Mouse (Mus musculus): ENCODE data around the gene Srrm4.

Gene Srrm4

GRCm38 (mm10) chr5:116553106-116553505 lies 38.5 kb downstream of the Srrm4 start:
- no peak for DNase-seq (ENCODE audit: low spot score in 2 of 2)

DNA sequence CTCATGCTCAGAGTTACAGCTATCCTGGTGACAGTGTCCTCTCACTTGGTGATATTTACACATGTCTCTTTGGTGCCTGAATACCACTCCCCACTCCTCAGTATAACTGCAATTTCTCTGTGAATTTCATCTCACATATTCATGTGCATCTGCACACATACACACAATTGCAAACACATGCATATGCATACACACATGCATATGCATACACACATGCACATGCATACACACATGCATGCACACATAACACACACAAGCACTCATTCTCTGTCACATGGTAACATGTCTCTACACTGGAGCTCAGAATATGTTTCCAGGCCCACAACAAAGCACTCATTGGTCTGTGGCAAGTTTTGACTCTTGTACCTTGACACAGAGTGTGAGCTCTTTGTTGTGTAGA lies 39.0 kb downstream of the Srrm4 start:
- no peak for DNase-seq (ENCODE audit: low spot score in 2 of 2)

GRCm38 (mm10) chr5:116545746-116546145 lies 45.9 kb downstream of the Srrm4 start:
- DNase-seq (ENCODE audit: low spot score in 2 of 2), result no peak

DNA sequence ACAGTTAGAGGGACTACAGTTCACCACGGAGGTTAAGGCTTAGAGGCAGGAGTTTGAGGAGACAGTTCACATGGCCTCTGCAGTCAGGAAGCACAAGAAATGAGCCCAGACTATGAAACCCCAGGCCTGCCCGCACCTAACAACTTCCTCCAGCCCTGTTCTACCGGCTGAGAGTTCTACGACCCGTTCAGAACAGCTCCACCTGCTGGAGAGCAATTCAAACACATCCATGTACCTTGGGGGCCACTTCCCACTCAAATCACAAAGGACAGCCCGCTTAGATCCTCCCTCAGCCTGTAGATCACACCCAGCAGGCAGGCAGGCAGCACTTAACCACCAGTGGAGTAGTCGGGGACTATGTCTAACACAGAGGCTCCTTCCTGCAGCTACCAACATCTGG lies 49.3 kb downstream of the Srrm4 start:
- no peak for DNase-seq (ENCODE audit: low spot score in 2 of 2)

DNA sequence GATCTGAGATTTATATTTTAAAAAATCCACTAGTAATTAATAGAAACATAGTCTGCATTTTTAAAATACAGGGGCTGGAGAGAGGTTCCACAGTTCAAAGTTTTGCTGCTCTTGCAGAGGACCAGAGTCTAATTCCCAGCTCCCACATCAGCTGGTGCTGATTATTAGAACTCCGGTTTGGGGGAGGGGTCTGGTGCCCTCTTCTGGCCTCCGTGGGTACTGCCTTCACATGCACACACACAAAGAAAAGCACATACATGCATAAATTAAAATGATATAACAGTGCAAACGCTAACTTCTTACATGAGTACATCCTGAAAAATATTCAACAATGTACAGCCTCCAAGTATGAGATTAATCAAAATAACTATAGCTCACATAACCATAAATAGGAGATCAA lies 50.5 kb downstream of the Srrm4 start:
- DNase-seq (ENCODE audit: low spot score in 2 of 2), result no peak

GRCm38 (mm10) chr5:116539360-116539759 lies 52.3 kb downstream of the Srrm4 start:
- DNase-seq (ENCODE audit: low spot score in 2 of 2), result no peak

DNA sequence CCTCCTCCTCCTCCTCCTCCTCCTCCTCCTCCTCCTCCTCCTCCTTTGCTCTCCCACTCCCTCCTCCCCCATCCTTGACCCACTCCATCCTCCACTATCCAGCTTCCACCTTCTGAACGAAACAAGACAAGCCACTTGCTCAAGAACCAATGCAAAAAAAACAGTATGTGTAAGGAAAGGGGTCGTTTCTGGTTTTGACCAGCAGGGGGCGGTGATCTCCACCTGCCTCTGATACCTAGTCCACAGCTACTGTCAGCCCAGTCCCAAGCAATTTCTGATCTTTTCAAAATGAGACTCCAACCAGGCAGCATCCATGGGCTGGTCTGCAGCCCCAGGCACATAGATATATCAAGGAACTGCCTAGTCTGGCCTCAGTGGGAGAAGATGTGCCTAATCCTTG lies 53.1 kb downstream of the Srrm4 start:
- DNase-seq (ENCODE audit: low spot score in 2 of 2), result no peak

GRCm38 (mm10) chr5:116526324-116526723 lies 65.3 kb downstream of the Srrm4 start:
- peak; percentile 58 to 90 for DNase-seq (ENCODE audit: low spot score in 2 of 2)

DNA sequence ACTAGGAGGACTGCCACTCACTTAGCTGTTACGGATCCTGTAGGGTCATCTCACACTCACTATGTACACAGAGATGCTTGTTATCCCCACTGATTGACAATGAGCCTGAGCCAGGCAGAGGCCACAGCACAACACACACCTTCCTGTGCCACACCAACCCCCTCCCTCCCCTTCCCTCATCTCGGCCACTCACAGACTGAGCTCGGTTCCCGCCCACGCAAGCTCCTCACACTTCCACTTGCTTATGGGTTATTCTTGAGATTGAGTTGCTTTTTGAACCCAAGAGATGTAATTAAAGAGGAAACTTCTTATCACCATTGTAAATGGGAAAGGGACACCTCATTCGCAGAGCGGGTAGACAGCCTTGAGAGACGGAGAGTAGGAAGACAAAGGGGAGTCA lies 66.3 kb downstream of the Srrm4 start:
- peak in 1 of 2 experiments; percentile 52 for DNase-seq (ENCODE audit: low spot score in 2 of 2)

DNA sequence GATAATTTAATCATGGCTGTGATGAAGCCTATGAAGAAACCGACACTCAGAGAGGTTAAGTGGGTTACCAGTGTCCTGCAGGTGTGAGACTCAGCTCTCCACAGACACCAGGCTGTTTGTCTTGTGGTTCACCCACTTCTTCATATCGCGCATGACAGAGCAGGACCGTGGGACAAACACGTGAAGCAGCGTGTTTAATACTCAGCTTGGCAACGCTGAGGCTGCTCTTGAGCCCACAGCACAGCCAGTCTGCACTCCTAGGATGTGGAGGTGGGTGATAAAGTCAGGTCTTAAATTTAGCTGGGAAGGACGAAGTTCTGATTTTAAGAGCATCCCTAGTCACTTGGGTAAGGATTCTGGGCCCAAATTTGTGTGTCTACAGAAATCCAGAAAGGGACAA lies 68.1 kb downstream of the Srrm4 start:
- DNase-seq (ENCODE audit: low spot score in 2 of 2), result peak; percentile 64 to 88

DNA sequence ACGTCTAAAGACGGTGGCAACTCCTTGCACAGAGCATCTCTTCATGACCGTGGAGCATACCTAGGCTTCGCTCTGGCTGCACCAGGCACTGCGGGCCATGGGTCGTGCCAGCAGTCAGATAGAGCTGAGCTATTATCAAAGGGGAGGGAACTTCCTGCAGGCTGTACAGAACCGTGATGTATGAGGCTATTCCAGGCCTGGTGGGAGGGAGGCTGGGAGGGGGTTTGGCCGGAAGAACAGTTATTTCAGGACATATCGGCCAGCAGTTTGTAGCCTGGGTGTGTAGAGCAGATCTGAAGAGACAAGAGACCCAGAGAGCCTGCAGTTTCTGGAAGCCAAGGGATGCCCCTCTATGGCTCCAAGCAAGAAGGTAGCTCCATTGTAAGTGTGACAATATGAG lies 68.5 kb downstream of the Srrm4 start:
- peak; percentile 44 to 70 for DNase-seq (ENCODE audit: low spot score in 2 of 2)

GRCm38 (mm10) chr5:116522273-116522672 lies 69.3 kb downstream of the Srrm4 start:
- DNase-seq (ENCODE audit: low spot score in 2 of 2), result no peak

DNA sequence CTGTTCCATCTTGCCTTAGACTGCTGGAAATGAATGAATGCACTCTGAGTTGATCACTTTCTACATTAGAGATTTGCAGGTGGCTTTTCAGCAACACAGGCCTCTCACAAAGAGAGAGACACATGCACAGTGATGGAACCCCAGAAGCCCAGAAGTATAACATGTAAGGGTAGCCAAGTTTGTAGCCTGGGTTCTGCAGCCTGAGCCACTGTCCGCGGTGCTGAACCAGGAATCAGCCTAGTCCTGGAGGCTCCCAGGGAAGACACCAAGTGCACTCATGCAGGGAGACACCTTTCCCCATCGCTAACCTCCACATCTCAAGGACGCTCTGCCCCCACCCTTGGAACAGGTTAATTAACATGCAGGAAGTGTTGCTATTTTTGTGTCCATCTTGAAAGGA lies 73.6 kb downstream of the Srrm4 start:
- no peak for DNase-seq (ENCODE audit: low spot score in 2 of 2)

- no peak for DNase-seq (ENCODE audit: low spot score in 2 of 2)
Observed at GRCm38 (mm10) chr5:116512135-116512534, 79.5 kb downstream of the Srrm4 start.

DNA sequence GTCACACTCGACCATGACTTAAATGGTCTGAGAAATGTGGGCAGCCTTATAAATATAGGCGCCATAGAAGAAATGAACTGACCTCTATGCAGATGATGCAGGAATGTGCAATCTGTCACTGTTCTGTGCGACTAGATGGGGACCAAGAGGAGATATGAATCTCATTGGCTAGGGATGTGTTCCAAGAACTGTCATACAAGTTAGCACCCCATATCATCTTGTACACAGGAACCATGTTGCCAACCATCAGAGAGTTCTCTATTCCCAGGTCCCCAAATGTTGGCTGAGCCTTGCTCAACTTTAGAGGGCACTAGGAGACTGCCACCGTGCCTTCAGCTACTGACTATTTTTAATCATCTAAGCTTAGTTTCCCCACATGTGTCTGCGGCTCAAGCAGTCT lies 81.4 kb downstream of the Srrm4 start:
- no peak for DNase-seq (ENCODE audit: low spot score in 2 of 2)

- no peak for DNase-seq (ENCODE audit: low spot score in 2 of 2)
Observed at GRCm38 (mm10) chr5:116501342-116501741, 90.3 kb downstream of the Srrm4 start.

- no peak for DNase-seq (ENCODE audit: low spot score in 2 of 2)
Observed at GRCm38 (mm10) chr5:116498880-116499640, 92.6 kb downstream of the Srrm4 start.

DNA sequence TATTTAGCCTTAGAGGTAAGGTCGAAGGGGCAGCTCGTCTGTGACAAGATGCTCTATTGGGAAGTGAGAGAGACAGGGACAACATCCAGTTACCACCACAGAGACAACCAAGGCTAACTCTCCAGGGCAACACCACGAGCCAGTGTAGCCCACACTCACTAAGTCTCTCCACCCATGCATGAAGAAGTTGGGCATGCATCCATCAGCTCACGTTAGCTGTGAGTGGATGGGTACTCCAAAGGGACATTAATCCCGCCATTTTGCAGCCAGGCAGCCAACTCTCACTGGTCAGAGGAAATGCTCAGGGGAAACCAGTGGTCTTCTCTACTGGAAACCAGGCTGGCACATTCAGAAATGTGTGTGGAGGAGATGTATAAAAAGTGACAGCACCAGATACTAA lies 93.8 kb downstream of the Srrm4 start:
- no peak for DNase-seq (ENCODE audit: low spot score in 2 of 2)

- no peak for DNase-seq (ENCODE audit: low spot score in 2 of 2)
Observed at GRCm38 (mm10) chr5:116497205-116497604, 94.4 kb downstream of the Srrm4 start.

GRCm38 (mm10) chr5:116496717-116497116 lies 94.9 kb downstream of the Srrm4 start:
- no peak for DNase-seq (ENCODE audit: low spot score in 2 of 2)

DNA sequence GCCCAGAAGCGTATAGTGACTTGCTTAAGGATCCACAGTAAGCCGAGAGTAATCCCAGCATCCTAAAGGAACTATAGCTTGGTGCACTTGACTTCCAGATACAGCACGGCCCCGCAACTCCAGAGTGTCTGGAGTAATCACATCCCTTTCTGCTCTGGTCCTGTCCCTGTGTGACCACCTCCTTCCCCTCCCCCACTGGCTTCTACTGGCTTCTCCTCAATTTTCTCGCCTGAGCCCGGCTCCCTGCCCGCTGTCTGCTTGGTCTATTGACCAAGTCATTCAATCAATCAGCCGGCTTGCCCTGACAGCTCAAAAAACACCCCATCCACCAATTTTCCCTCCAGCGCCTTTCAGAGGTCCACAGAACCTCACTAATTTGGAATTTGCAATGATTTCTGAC lies 96.2 kb downstream of the Srrm4 start:
- DNase-seq (ENCODE audit: low spot score in 2 of 2), result no peak

DNA sequence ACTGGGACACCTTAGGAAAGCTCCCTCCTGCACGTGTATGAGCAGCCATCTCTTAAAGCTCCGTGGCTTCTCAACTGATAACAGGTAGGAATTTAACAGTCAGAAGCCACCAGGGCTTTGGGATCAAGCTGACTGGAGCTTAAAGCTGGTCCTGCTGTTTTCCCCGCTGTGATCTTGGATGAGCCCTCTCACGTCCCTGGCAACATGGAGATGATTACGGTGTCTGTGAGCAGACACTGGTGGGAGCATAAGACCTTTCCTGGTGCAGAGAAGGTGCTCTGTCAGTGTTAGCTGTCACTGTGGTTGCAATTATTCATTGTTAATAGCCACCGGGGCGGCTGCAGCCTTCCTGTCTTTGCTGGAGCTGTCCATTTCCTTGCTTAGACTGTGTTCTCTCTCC lies 97.2 kb downstream of the Srrm4 start:
- DNase-seq (ENCODE audit: low spot score in 2 of 2), result no peak

GRCm38 (mm10) chr5:116492726-116493125 lies 98.9 kb downstream of the Srrm4 start:
- no peak for DNase-seq (ENCODE audit: low spot score in 2 of 2)

DNA sequence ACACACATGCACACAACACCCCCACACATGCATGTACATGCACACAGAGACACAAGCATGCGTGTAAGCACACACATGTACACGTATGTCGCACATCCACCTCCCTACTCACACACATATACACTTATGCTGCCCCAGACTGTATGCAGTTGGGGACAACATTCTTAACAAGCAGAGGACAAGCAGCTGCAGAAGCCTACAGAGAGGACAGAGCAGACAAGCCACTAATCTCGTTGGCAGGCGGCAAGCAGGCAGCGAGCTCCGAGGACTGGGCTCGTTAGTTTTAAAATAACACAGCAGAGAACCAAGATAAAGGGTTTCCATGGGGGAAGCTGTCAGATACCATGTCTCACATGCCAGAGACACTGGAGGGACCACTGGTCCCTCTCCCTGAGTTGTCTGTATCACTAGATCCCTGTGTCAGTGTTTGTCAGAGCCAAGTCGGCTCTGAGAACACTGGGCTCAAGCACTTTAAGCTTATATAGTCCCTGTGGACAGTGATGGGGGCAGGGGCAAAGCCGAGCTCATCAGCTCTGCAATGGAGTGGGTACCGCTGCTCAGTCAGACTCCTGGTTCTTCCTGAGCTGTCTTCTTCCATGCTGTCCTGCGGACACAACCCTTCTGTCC lies 99.7 kb downstream of the Srrm4 start:
- no peak for DNase-seq (ENCODE audit: low spot score in 2 of 2)
